Mouse (Mus musculus) urinary bladder, postnatal 4 days (tissue): ENCODE measurements around the gene Olfr391-ps.

ENCODE experiments used
- DNase-seq, 2 experiments: peaks; one replicate each; pipeline ENCODE4 v3.0.0; 2021 to 2022; ENCODE audit warnings: low spot score in 2 of 2

Gene Olfr391-ps

DNA sequence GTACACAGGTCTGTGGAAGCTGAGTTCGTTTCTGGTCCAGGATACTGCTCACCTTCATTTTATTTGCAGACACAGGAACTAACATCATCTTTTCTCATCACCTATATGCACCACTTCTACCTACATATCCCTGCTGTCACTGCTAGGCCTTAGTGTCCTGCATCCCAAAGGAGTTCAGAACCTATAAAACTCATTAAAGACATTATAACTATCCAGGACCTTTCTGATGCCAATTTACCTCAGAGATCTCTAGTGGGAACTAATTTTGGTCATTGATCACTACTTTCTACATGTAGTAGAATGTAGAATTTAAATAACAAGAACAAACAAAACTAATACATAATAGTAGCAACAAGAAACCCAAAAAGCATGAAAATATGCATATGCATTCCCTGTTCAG is at the start of gene Olfr391-ps:
Gene Olfr391-ps (minus strand): TSS at position 101 of the 400 bp plus-strand sequence.
- no peak for DNase-seq

DNA sequence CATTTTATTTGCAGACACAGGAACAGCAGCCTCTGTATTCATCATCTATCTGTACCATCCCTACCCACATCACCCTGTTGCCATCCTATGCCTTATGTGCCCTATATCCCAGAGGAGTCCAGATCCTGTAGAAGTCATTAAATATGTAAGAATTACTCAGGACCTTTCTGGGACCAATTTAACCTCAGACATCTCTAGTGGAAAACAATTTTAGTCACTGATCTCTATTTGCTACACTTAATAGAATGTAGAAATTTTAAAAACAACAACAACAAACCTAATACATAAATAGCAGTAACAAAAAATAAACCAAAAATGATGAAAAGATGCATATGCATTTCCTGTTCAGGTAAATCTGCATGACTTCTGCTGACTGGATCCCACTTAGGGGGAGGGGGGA is 48.5 kb upstream of the Olfr391-ps start, which contains the start of gene Olfr393:
Gene Olfr393 (minus strand): TSS at position 101 of the 400 bp plus-strand sequence.
- no peak for DNase-seq

DNA sequence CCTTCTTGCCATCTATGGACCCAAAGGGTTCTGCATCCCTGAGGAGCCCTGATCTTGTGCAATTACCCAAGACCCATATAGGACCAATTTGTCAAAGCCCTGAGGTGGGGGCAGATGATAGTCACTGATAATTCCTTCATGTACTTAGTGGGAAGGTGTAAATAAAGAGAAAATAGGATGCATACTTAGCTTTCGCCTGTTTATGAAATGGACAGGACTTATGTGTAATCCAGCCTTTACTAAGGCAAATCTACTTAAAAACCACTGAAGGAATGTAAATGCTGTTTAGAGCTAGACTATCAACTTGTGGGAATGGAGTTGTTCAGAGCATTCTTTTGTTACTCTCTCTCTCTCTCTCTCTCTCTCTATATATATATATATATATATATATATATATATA is 14.1 kb upstream of the Olfr391-ps start, which contains the start of gene Olfr392:
Gene Olfr392 (minus strand): TSS at position 101 of the 400 bp plus-strand sequence.
- no peak for DNase-seq

DNA sequence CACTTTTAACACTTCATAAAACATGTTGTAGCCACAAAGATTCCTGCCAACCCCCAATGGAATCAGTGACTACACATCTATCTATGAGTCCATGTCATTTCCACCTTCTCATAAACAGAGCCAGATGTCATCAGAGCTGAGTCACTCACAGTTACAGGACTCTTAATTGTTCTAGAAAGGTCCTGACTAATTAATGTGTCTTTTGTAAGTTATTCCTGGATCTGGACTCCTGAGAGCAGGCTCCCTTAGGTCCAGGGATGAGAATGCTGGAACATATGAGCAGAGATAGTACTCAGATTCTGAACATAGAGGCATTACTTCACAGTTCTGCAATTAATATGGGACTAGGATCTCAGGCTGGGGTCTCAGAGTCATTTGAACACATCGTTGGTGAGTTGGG is 20.2 kb downstream of the Olfr391-ps start, which contains the start of gene Olfr390:
Gene Olfr390 (plus strand): TSS at position 301 of the 400 bp plus-strand sequence.
- no peak for DNase-seq

DNA sequence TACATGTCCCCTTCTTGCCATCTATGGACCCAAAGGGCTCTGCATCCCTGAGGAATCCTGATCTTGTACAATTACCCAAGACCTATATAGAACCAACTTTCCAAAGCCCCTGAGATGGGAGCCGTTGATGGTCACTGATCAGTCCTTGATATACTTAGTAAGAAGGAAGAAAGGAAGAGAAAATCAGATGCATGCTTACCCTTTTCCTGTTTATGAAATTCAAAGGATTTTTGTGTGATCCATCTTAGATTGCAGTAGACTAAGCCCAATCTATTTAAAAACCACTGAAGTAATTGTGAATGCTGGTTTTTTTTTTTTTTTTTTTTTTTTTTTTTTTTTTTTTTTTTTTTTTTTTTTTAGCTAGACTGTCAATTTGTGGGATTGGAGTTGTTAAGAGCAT is 22.2 kb downstream of the Olfr391-ps start, which contains the start of gene Olfr389:
Gene Olfr389 (minus strand): TSS at position 101 of the 400 bp plus-strand sequence.
- no peak for DNase-seq

DNA sequence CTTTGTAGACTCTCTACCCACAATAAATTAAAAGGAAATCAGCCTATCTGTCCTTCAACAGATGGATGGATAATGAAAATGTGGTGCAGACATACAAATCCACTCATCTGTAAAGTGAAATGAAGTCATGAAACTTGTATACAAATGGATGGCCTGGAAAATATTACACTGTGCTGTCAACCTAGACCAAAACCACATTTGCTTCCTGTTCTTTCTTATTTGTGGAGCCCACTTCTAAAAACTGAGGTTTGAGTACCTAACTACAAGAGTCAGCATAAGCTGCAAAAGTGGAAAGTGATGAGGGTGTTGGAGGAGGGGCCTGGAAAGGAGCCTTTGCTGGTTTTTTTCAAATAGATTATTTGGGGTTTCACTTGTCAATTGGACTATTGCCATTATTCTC is 43.7 kb downstream of the Olfr391-ps start:
- no peak for DNase-seq
